In the genomic region with DNA sequence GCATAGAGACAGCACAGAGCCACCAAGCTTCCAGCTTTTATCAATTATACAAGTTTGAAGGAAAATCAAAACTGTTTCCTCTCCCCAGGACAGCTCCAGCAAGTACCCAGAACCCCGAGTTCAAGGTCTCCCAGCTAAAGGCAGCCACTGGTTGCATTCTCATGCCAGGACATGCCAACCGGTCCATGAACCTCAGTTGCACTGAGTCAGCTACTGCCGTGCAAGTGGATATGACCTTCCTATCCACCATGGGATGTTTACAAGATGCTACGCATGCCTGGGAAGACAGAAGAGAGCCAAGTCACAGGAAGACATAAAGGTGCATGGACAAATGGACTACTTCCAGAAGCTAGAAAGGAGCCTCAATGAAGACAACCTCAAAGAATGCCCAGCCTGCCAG, we compare ENCODE assay signal across 26 mouse cellular contexts. TPM values are rescaled to one million over a fixed set of nuclear protein-coding genes. Genes with fewer than 3 reads are reported as not detected.
A peak's percentile ranks its signal among the peaks of the same experiment; 100 is the strongest.
DNase-seq lines count a peak whose midpoint lies in the region; ATAC-seq and TF ChIP-seq lines count a peak whose summit lies in the region.
"Had no signal": no experiment of that assay in that cellular context is flagged by ENCODE, and none has a peak within 500 bp of the region (broad histone marks: within the 10 kb centered on the region; RNA-seq: fewer than 3 reads in every experiment).

No protein-coding gene starts in this region.

- no peaks in the 10 kb centered on the region for H3K9me3 ChIP-seq in midbrain, embryonic 11.5 days (ENCODE audit: control insufficient read depth, low read length)
- H3K9me3 ChIP-seq: G1E; heart, embryonic 12.5 days; heart, embryonic 15.5 days; hindbrain, embryonic 10.5 days; hindbrain, embryonic 13.5 days; intestine, embryonic 15.5 days had no signal

- DNase-seq in adrenal gland, adult 2 months = peak; percentile 74
- DNase-seq in adrenal gland, postnatal 4 days (ENCODE audit: low spot score in 2 of 2) = no peak
- DNase-seq in liver, adult 2 months (ENCODE audit: extremely low read depth, low read depth, low spot score) = peak; percentile 43
- no peak for DNase-seq in liver
- DNase-seq in adrenal gland, postnatal 25 days = peak; percentile 41
- no peak for DNase-seq in right cerebral cortex, postnatal 10 days (ENCODE audit: low spot score in 2 of 2)
- no peak for DNase-seq in midbrain, embryonic 11.5 days (ENCODE audit: low spot score, missing footprints)
- DNase-seq: B cell, adult 2 months; cerebellum, adult 18-20 months; cerebellum, adult 9-10 months; cerebellum, postnatal 14 days; forebrain, postnatal 0 days; gastrocnemius, postnatal 25 days; heart, postnatal 10 days; heart, postnatal 36 days; kidney, adult 11 months had no signal

- H3K36me3 ChIP-seq in liver, adult 2 months (ENCODE audit: control insufficient read depth, insufficient read depth, low read length) = no peaks in the 10 kb centered on the region
- H3K36me3 ChIP-seq in midbrain, embryonic 11.5 days (ENCODE audit: control insufficient read depth, insufficient read depth, low read length) = no peaks in the 10 kb centered on the region
- H3K36me3 ChIP-seq: heart, embryonic 12.5 days; heart, embryonic 15.5 days; intestine, embryonic 15.5 days had no signal

- no peak for ATAC-seq in midbrain, embryonic 11.5 days (ENCODE audit: low FRiP score)
- ATAC-seq: forebrain, embryonic 14.5 days; forebrain, postnatal 0 days; hindbrain, embryonic 16.5 days; intestine, embryonic 15.5 days; Patski had no signal

- H3K79me2 ChIP-seq in liver, adult 2 months (ENCODE audit: control insufficient read depth, insufficient read depth, low read length) = peaks cover 20% of the 10 kb centered on the region; the same call in 1 of the 2 replicates

- no peak overlapping the region for H3K4me2 ChIP-seq in midbrain, embryonic 11.5 days
- H3K4me2 ChIP-seq: heart, embryonic 12.5 days; heart, embryonic 15.5 days; hindbrain, embryonic 13.5 days; intestine, embryonic 15.5 days had no signal

- H3K27me3 ChIP-seq in liver, adult 2 months (ENCODE audit: control insufficient read depth, insufficient read depth, low read length) = no peaks in the 10 kb centered on the region
- no peaks in the 10 kb centered on the region for H3K27me3 ChIP-seq in midbrain, embryonic 11.5 days (ENCODE audit: control insufficient read depth, insufficient read depth, low read length)
- H3K27me3 ChIP-seq: CH12.LX; heart, embryonic 12.5 days; heart, embryonic 15.5 days; hindbrain, embryonic 13.5 days; intestine, embryonic 15.5 days; Patski had no signal

- no peak overlapping the region for H3K9ac ChIP-seq in liver, adult 2 months (ENCODE audit: low read depth, low read length)
- H3K9ac ChIP-seq in midbrain, embryonic 11.5 days (ENCODE audit: low read length) = no peak overlapping the region
- H3K9ac ChIP-seq: forebrain, postnatal 0 days; heart, embryonic 12.5 days; heart, embryonic 15.5 days; hindbrain, embryonic 13.5 days; intestine, embryonic 15.5 days had no signal

- TF ChIP-seq POLR2A in liver, adult 2 months (IDR thresholded peaks at IDR 0.05; ENCODE audit: extremely low read depth, insufficient read depth, low read length) = no peak

- H3K4me3 ChIP-seq in liver, adult 2 months (ENCODE audit: insufficient read depth, low read depth, low read length) = no peak overlapping the region
- no peak overlapping the region for H3K4me3 ChIP-seq in midbrain, embryonic 11.5 days (ENCODE audit: low read depth, low read length)
- H3K4me3 ChIP-seq: heart, embryonic 12.5 days; heart, embryonic 15.5 days; hindbrain, embryonic 10.5 days; hindbrain, embryonic 13.5 days; intestine, embryonic 15.5 days had no signal

- H3K27ac ChIP-seq in liver, adult 2 months (replicated peaks; ENCODE audit: insufficient read depth, low read depth, low read length) = no peak overlapping the region
- no peak overlapping the region for H3K27ac ChIP-seq in midbrain, embryonic 11.5 days (ENCODE audit: low read depth, low read length)
- H3K27ac ChIP-seq: heart, embryonic 15.5 days; hindbrain, embryonic 10.5 days; hindbrain, embryonic 13.5 days; intestine, embryonic 15.5 days had no signal

- 60% methylated on average over 4 of the region's 4 CpGs for WGBS in liver, adult 2 months
- WGBS in midbrain, embryonic 11.5 days = 94% methylated on average over 4 of the region's 4 CpGs

- no peaks in the 10 kb centered on the region for H3K4me1 ChIP-seq in liver, adult 2 months (ENCODE audit: control insufficient read depth, insufficient read depth, low read length)
- H3K4me1 ChIP-seq in midbrain, embryonic 11.5 days (ENCODE audit: control insufficient read depth, insufficient read depth, low read length) = no peaks in the 10 kb centered on the region

- TF ChIP-seq CTCF in liver, adult 2 months (IDR thresholded peaks at IDR 0.05; ENCODE audit: low read depth, low read length) = no peak

RNA-seq across cellular contexts. Expression of gene Hdac4, which starts 56.5 kb away (rescaled TPM):
- 10 to 100 TPM; 57.4 to 90.9 TPM for total RNA-seq in adrenal gland, adult 2 months (2021)
- 55.5 and 81.4 TPM in 2 replicates for polyA plus RNA-seq in adrenal gland, adult 2 months (2012; rRNA removed)
- 10 to 100 TPM; 93.3 to 97.8 TPM for total RNA-seq in adrenal gland, postnatal 4 days (2021)
- 5.3 and 7.5 TPM in 2 replicates for total RNA-seq in liver, adult 2 months (2014; rRNA removed)
- 5.0 and 5.7 TPM in 2 replicates for polyA plus RNA-seq in liver, adult 2 months (2012; rRNA removed)
- total RNA-seq in adrenal gland, postnatal 25 days (2021) = 89.4 and 137 TPM in 2 replicates
- 19.2 and 21.9 TPM in 2 replicates for polyA plus RNA-seq in midbrain, embryonic 11.5 days (2014; fragmentation: Nextera tagmentation; extraction: Ambion mirVana)

Comparison
In these comparisons a context has a peak if more than half of its experiments do, and no peak if none do; other contexts are left out.
1. DNase-seq: peak in adrenal gland, adult 2 months (single experiment), liver, adult 2 months (single experiment) and adrenal gland, postnatal 25 days (single experiment); none in adrenal gland, postnatal 4 days (0 of 2), liver (single experiment), right cerebral cortex, postnatal 10 days (0 of 2) and midbrain, embryonic 11.5 days (single experiment).